Mouse (Mus musculus) heart, embryonic 16.5 days (tissue): ENCODE data around the gene Vmn2r113. TPM values are rescaled to one million over a fixed set of nuclear protein-coding genes. Genes with fewer than 3 reads are reported as not detected.
"Not testable (repeated sequence)": the region's sequence is repeated elsewhere in the genome, so short reads cannot be mapped to it uniquely, and the experiment has no call there.

Source experiments
- ATAC-seq: fragments of 200-750 bp; cut with Nextera tagmentation; replicated peaks from 2 replicates; pipeline ENCODE4 v1.8.0; 2017; ENCODE audit warnings: moderate number of reproducible peaks; ENCODE audit not compliant: insufficient read depth, low FRiP score; ENCODE audit errors: extremely low read depth
- H3K27ac ChIP-seq: fragments of 300-500 bp; sonication (generic); 2 replicates; pipeline ENCODE4 v1.5.1; 2014; ENCODE audit warnings: mild to moderate bottlenecking, low read length, control low read depth, moderate library complexity
- H3K27me3 ChIP-seq: fragments of 300-500 bp; sonication (generic); 2 replicates; pipeline ENCODE4 v1.6.1; 2014; ENCODE audit warnings: low read length, mixed read lengths; ENCODE audit not compliant: control insufficient read depth, insufficient read depth
- H3K36me3 ChIP-seq: fragments of 300-500 bp; sonication (generic); 2 replicates; pipeline ENCODE4 v1.6.1; 2014; ENCODE audit not compliant: control insufficient read depth, insufficient read depth
- H3K4me1 ChIP-seq: fragments of 300-500 bp; sonication (generic); 2 replicates; pipeline ENCODE4 v1.6.1; 2014; ENCODE audit warnings: low read length, mixed read lengths; ENCODE audit not compliant: control insufficient read depth, insufficient read depth
- H3K4me2 ChIP-seq: fragments of 300-500 bp; sonication (generic); 2 replicates; pipeline ENCODE4 v1.6.1; 2014; ENCODE audit warnings: low read depth, mild to moderate bottlenecking, control low read depth, low read length
- H3K4me3 ChIP-seq: fragments of 300-500 bp; sonication (generic); 2 replicates; pipeline ENCODE4 v1.5.1; 2014; ENCODE audit warnings: mild to moderate bottlenecking, control low read depth, low read length
- H3K9ac ChIP-seq: fragments of 300-500 bp; sonication (generic); 2 replicates; pipeline ENCODE4 v1.6.1; 2014; ENCODE audit warnings: low read length, control low read depth
- H3K9me3 ChIP-seq: fragments of 300-500 bp; sonication (generic); replicated peaks from 2 replicates; pipeline ENCODE4 v1.6.1; 2016; ENCODE audit warnings: low read length; ENCODE audit not compliant: control insufficient read depth
- WGBS: fragments of 180-500 bp; shearing (Covaris S2); extraction: QIAGEN DNeasy Blood & Tissue Kit; methylation state at CpG from one replicate; pipeline ENCODE4 v1.1.7; 2014; 5-methylcytosine and 5-hydroxymethylcytosine counted together
- polyA plus RNA-seq: library from polyadenylated mRNA; unstranded; fragments of >200 nt; fragmentation: Nextera tagmentation; extraction: Ambion mirVana; gene quantifications from 2 replicates; pipeline ENCODE4 v1.2.1, GENCODE M21; 2015

Vmn2r113 gene
- not detected in 2 replicates for polyA plus RNA-seq

DNA sequence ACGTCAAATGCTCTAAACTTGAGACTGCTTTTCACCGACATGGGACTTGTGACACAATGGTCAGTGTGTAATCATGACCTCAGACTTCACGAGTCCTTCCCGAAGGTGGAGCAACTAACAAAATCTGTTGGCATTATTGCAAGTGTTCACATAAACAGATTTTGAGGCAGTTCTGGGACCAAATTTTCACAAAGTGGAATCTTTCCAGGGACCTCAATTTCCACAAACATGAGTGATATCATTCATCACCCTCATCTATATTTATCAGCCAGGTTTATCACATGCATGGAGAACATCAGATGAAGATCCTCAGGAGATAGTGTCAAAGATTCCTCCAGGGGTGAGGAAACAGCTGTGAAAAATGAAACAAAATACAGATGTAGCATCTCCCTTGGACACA lies at the start of gene Vmn2r113:
TSS of gene Vmn2r113 (plus strand) at position 301 of the 400 bp plus-strand sequence.
- H3K4me2 ChIP-seq, H3K36me3 ChIP-seq, H3K4me3 ChIP-seq, H3K27ac ChIP-seq, H3K27me3 ChIP-seq, H3K4me1 ChIP-seq, H3K9me3 ChIP-seq, H3K9ac ChIP-seq, ATAC-seq: not testable (repeated sequence)
- WGBS, result no CpG with 5 or more reads among the region's 4 CpGs

Other genes starting within 250 kb of the Vmn2r113 start
- 13.9 and 14.8 TPM in 2 replicates for gene Zfp945, start 75.8 kb upstream of the Vmn2r113 start, polyA plus RNA-seq
- gene Vmn2r-ps130, start 118.2 kb downstream of the Vmn2r113 start, polyA plus RNA-seq, result not detected in 2 replicates